ENCODE assay signal across 15 mouse cellular contexts in genomic region chr1:24661551-24661950, GRCm38 (mm10). TPM values are rescaled to one million over a fixed set of nuclear protein-coding genes. Genes with fewer than 3 reads are reported as not detected.
DNase-seq lines count a peak whose midpoint lies in the region; ATAC-seq lines count a peak whose summit lies in the region.
"Had no signal": no experiment of that assay in that cellular context is flagged by ENCODE, and none has a peak within 500 bp of the region (broad histone marks: within the 10 kb centered on the region; RNA-seq: fewer than 3 reads in every experiment).

No protein-coding gene starts in this region.

- H3K9ac ChIP-seq in hindbrain, embryonic 14.5 days = no peak overlapping the region
- H3K9ac ChIP-seq: forebrain, embryonic 15.5 days; hindbrain, embryonic 12.5 days; kidney, embryonic 15.5 days had no signal

- no peak overlapping the region for H3K27ac ChIP-seq in hindbrain, embryonic 14.5 days
- H3K27ac ChIP-seq: forebrain, embryonic 15.5 days; hindbrain, embryonic 12.5 days; kidney, embryonic 15.5 days had no signal

- DNase-seq in brain, adult 2 months (ENCODE audit: low read depth, low spot score) = peak; percentile 98
- peak; percentile 93 to 96 for DNase-seq in cerebellum, postnatal 25 days
- peak; percentile 93 for DNase-seq in layer of hippocampus, adult 9-11 months
- DNase-seq in left cerebral cortex, postnatal 36 days (ENCODE audit: low spot score in 2 of 2) = peak; percentile 89 to 90
- DNase-seq in thymus, postnatal 36 days = no peak
- DNase-seq in liver = no peak
- no peak for DNase-seq in adrenal gland, postnatal 36 days
- DNase-seq in hindbrain, embryonic 14.5 days (ENCODE audit: low spot score) = no peak
- DNase-seq: lung, postnatal 14 days had no signal

- H3K4me2 ChIP-seq in hindbrain, embryonic 14.5 days (replicated peaks) = no peak overlapping the region
- H3K4me2 ChIP-seq: forebrain, embryonic 15.5 days; hindbrain, embryonic 12.5 days; kidney, embryonic 15.5 days; liver, embryonic 11.5 days had no signal

- intact Hi-C loops in left cerebral cortex, postnatal 36 days (cut with DNase I) = no loop called here

- H3K36me3 ChIP-seq in hindbrain, embryonic 14.5 days (replicated peaks; ENCODE audit: control insufficient read depth, insufficient read depth) = no peaks in the 10 kb centered on the region
- H3K36me3 ChIP-seq: forebrain, embryonic 15.5 days; G1E; hindbrain, embryonic 12.5 days; kidney, embryonic 15.5 days had no signal

- H3K27me3 ChIP-seq in hindbrain, embryonic 14.5 days (ENCODE audit: control insufficient read depth, insufficient read depth, low read length) = no peaks in the 10 kb centered on the region
- H3K27me3 ChIP-seq: forebrain, embryonic 15.5 days; hindbrain, embryonic 12.5 days; kidney, embryonic 15.5 days had no signal

- 93% methylated on average over 3 of the region's 3 CpGs for WGBS in hindbrain, embryonic 14.5 days

- ATAC-seq in hindbrain, embryonic 14.5 days (ENCODE audit: low FRiP score) = no peak
- ATAC-seq: activated CD4-positive, CD25-positive, alpha-beta regulatory T cell, adult 4 months; forebrain, embryonic 15.5 days had no signal

- no peak overlapping the region for H3K4me3 ChIP-seq in hindbrain, embryonic 14.5 days (replicated peaks; ENCODE audit: low read length)
- H3K4me3 ChIP-seq: forebrain, embryonic 15.5 days; hindbrain, embryonic 12.5 days; kidney, embryonic 15.5 days had no signal

- H3K4me1 ChIP-seq in hindbrain, embryonic 14.5 days (replicated peaks; ENCODE audit: control insufficient read depth, insufficient read depth, low read length) = no peaks in the 10 kb centered on the region
- H3K4me1 ChIP-seq: forebrain, embryonic 15.5 days; hindbrain, embryonic 12.5 days; kidney, embryonic 15.5 days had no signal

- H3K9me3 ChIP-seq in hindbrain, embryonic 14.5 days (ENCODE audit: control insufficient read depth, low read length) = 0 out of 2 replicates have a peak, but pooled peaks cover 5% of the 10 kb centered on the region
- H3K9me3 ChIP-seq: forebrain, embryonic 15.5 days; G1E; hindbrain, embryonic 12.5 days; kidney, embryonic 15.5 days had no signal

RNA-seq across cellular contexts. Expression of gene Lmbrd1, which starts 16.9 kb away (rescaled TPM):
- total RNA-seq in left cerebral cortex, postnatal 36 days (2021) = 100 to 1,000 TPM; 132 to 138 TPM
- total RNA-seq in adrenal gland, postnatal 36 days (2021) = 10 to 100 TPM; 76.6 to 77.3 TPM
- polyA plus RNA-seq in hindbrain, embryonic 14.5 days (2014; fragmentation: Nextera tagmentation; extraction: Ambion mirVana) = 53.0 and 56.7 TPM in 2 replicates

Comparison
In these comparisons a context has a peak if more than half of its experiments do, and no peak if none do; other contexts are left out.
1. DNase-seq: peak in brain, adult 2 months (single experiment), cerebellum, postnatal 25 days (2 of 2), layer of hippocampus, adult 9-11 months (single experiment) and left cerebral cortex, postnatal 36 days (2 of 2); none in thymus, postnatal 36 days (0 of 2), liver (single experiment), adrenal gland, postnatal 36 days (0 of 2) and hindbrain, embryonic 14.5 days (single experiment).